Mouse (Mus musculus): ENCODE data around the gene Tmem211. TPM values are rescaled to one million over a fixed set of nuclear protein-coding genes. Genes with fewer than 3 reads are reported as not detected.

Tmem211 gene
- polyA plus RNA-seq, 1 experiment from 2014 or later, result not detected

DNA sequence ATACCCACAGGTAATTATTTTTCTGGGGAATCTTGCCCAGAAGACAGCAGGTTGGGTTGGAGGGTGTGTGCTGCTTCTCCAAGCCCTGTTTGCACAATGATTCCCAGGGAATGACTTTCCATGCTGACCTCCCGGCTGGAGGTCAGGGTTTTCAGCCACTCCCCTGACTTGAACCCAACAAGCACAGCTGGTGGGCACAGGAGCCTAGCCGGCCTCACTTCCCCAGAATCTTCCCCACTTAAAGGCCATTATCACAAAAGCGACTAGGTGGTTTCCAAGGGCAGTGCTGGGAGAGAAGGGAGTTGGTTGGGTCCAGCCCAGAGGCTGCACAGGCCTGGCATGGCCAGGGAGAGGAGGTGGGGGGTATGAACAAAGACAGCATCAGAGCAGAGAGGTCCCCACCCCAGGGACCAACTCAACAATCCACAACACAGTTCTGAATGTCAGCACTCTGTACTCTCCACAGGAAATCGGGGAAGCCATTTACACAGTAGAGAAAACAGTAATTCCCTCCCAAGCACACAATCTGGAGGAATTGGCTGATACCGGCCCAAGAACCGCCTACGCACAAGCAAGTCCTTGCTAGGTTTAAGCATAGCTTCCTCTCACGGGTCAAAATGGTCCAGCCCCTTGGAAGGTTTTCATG lies 27.5 kb upstream of the Tmem211 start:
- no peak overlapping the region for H3K4me2 ChIP-seq (replicated peaks)
- no peaks in the 10 kb centered on the region for H3K9me3 ChIP-seq
- no peak overlapping the region for H3K4me3 ChIP-seq (replicated peaks)
- peak overlapping the region; percentile 40 for H3K27ac ChIP-seq
- peaks cover 13% of the 10 kb centered on the region; the same call in 1 of the 2 replicates for H3K4me1 ChIP-seq (replicated peaks)
- 50% methylated on average over 8 of the region's 8 CpGs for WGBS
- no peaks in the 10 kb centered on the region for H3K27me3 ChIP-seq (replicated peaks)
- H3K9ac ChIP-seq, result no peak overlapping the region
- no peak; the same call in 1 of the 2 replicates for ATAC-seq
- no peaks in the 10 kb centered on the region for H3K36me3 ChIP-seq

GRCm38 (mm10) chr5:113199772-113200134 lies 27.0 kb upstream of the Tmem211 start:
- no peak overlapping the region for H3K27ac ChIP-seq
- WGBS, result 88% methylated on average over 10 of the region's 10 CpGs
- no peak for ATAC-seq

DNA sequence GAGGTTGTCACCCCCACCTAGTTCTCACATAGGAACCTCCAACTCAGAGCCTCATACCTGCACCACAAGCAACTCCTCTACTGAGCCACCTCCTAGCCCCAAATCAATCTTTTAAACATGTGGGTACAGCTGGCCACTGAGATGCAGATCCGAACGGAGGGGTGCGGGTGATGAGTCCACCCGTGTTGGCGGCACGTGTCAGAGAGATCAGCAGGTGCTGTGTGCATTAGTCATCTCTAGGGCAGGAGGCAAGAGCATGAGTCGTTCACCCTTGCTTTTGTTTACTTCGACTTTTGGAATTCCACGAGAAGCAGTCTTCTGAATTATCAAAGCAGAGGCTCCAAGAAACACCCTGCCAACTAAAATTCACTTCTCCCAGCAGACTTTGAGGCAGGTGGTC lies 22.5 kb upstream of the Tmem211 start:
- Histone ChIP-seq H3K4me3 (replicated peaks) (no peak overlapping the region), H3K36me3 (no peaks in the 10 kb centered on the region), H3K9ac (no peak overlapping the region), H3K4me1 (replicated peaks) (peaks cover 28% of the 10 kb centered on the region), H3K9me3 (no peaks in the 10 kb centered on the region), H3K27me3 (replicated peaks) (no peaks in the 10 kb centered on the region), H3K4me2 (replicated peaks) (no peak overlapping the region), H3K27ac (no peak overlapping the region)
- 75% methylated on average over 9 of the region's 9 CpGs for WGBS
- no peak for ATAC-seq

More at GRCm38 (mm10) chr5:113199772-113200134, 27.0 kb upstream of the Tmem211 start:
- Histone ChIP-seq H3K4me1 (replicated peaks) (peaks cover 13% of the 10 kb centered on the region; the same call in 1 of the 2 replicates), H3K4me3 (replicated peaks) (no peak overlapping the region), H3K36me3 (no peaks in the 10 kb centered on the region), H3K9me3 (no peaks in the 10 kb centered on the region), H3K4me2 (replicated peaks) (no peak overlapping the region), H3K9ac (no peak overlapping the region), H3K27me3 (replicated peaks) (no peaks in the 10 kb centered on the region)

GRCm38 (mm10) chr5:113206670-113207352 lies 19.9 kb upstream of the Tmem211 start:
- no peaks in the 10 kb centered on the region for H3K27me3 ChIP-seq (replicated peaks)
- peaks cover 33% of the 10 kb centered on the region for H3K4me1 ChIP-seq (replicated peaks)
- ATAC-seq, result no peak
- no peaks in the 10 kb centered on the region for H3K9me3 ChIP-seq
- 38% methylated on average over 9 of the region's 9 CpGs for WGBS
- no peak overlapping the region for H3K4me2 ChIP-seq (replicated peaks)
- H3K4me3 ChIP-seq (replicated peaks), result no peak overlapping the region
- no peaks in the 10 kb centered on the region for H3K36me3 ChIP-seq
- H3K9ac ChIP-seq, result no peak overlapping the region
- 0 out of 2 replicates have a peak overlapping the region, but pooled peaks have one; percentile 11 for H3K27ac ChIP-seq

- Histone ChIP-seq H3K36me3 (no peaks in the 10 kb centered on the region), H3K9ac (no peak overlapping the region), H3K27ac (peak overlapping the region; percentile 66), H3K4me1 (replicated peaks) (peaks cover 33% of the 10 kb centered on the region), H3K9me3 (no peaks in the 10 kb centered on the region), H3K4me3 (replicated peaks) (no peak overlapping the region), H3K27me3 (replicated peaks) (no peaks in the 10 kb centered on the region), H3K4me2 (replicated peaks) (no peak overlapping the region)
- 54% methylated on average over 4 of the region's 4 CpGs for WGBS
- no peak for ATAC-seq
Measured at GRCm38 (mm10) chr5:113208048-113208447, 18.7 kb upstream of the Tmem211 start.

GRCm38 (mm10) chr5:113208622-113209400 lies 17.9 kb upstream of the Tmem211 start:
- WGBS, result 36% methylated on average over 11 of the region's 11 CpGs
- no peak overlapping the region for H3K4me3 ChIP-seq (replicated peaks)
- peak; percentile 39 for ATAC-seq
- no peaks in the 10 kb centered on the region for H3K36me3 ChIP-seq
- H3K4me2 ChIP-seq (replicated peaks), result peak overlapping the region; percentile 30; the same call in 1 of the 2 replicates
- H3K4me1 ChIP-seq (replicated peaks), result peaks cover 33% of the 10 kb centered on the region
- no peaks in the 10 kb centered on the region for H3K27me3 ChIP-seq (replicated peaks)
- no peaks in the 10 kb centered on the region for H3K9me3 ChIP-seq
- peak overlapping the region; percentile 66 for H3K27ac ChIP-seq
- no peak overlapping the region for H3K9ac ChIP-seq

DNA sequence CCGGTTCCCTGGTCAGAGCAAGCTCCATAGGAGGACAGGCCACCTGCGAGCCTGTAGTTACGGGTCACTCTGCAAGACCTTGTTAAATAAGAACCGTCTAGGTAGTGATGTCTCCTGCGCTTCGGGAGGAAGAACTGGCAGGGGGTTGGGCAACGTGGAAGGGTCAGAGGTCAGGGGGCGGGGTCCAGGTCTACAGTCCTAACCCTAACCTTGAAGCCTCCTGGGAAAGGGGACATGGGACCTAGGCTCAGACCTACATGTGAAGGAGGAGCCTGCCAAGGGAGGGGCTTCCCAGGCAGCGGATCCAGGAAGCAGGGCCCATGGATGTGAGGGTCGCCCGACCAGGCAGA lies 17.3 kb upstream of the Tmem211 start:
- Histone ChIP-seq H3K9me3 (no peaks in the 10 kb centered on the region), H3K27me3 (replicated peaks) (no peaks in the 10 kb centered on the region), H3K4me3 (replicated peaks) (no peak overlapping the region), H3K36me3 (no peaks in the 10 kb centered on the region), H3K27ac (peak overlapping the region; percentile 66), H3K9ac (no peak overlapping the region), H3K4me2 (replicated peaks) (peak overlapping the region; percentile 30; the same call in 1 of the 2 replicates), H3K4me1 (replicated peaks) (peaks cover 33% of the 10 kb centered on the region)
- WGBS, result 40% methylated on average over 11 of the region's 11 CpGs
- peak; percentile 7; the same call in 1 of the 2 replicates for ATAC-seq

GRCm38 (mm10) chr5:113209898-113210297 lies 16.8 kb upstream of the Tmem211 start:
- no peak overlapping the region for H3K9ac ChIP-seq
- no peak overlapping the region for H3K4me2 ChIP-seq (replicated peaks)
- no peaks in the 10 kb centered on the region for H3K36me3 ChIP-seq
- no peaks in the 10 kb centered on the region for H3K27me3 ChIP-seq (replicated peaks)
- no peak overlapping the region for H3K4me3 ChIP-seq (replicated peaks)
- H3K9me3 ChIP-seq, result no peaks in the 10 kb centered on the region
- WGBS, result 80% methylated on average over 13 of the region's 13 CpGs
- peaks cover 33% of the 10 kb centered on the region for H3K4me1 ChIP-seq (replicated peaks)
- H3K27ac ChIP-seq, result peak overlapping the region; percentile 66
- no peak for ATAC-seq

DNA sequence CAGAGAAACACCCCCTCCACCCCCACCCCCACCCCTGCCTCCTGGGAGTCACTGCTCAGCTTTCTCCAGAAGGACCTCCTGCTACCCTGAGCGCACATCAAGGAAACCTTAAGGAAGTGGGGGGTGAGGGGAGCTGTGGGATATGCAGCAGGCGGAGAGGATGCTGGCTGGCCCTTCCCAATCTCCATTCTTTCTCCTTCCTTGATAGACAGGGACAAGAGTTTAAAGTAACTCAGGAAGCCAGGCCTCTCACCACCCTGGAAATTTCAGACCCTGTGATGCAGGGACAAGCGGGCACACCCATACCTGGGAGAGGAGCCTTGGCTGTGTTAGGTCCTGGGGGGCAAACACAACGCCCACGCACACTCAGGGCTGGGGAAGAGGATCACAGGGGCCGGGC lies 16.4 kb upstream of the Tmem211 start:
- ATAC-seq, result no peak
- H3K4me1 ChIP-seq (replicated peaks), result peaks cover 33% of the 10 kb centered on the region
- no peak overlapping the region for H3K9ac ChIP-seq
- H3K36me3 ChIP-seq, result no peaks in the 10 kb centered on the region
- no peaks in the 10 kb centered on the region for H3K9me3 ChIP-seq
- H3K4me3 ChIP-seq (replicated peaks), result no peak overlapping the region
- no peaks in the 10 kb centered on the region for H3K27me3 ChIP-seq (replicated peaks)
- WGBS, result 81% methylated on average over 6 of the region's 6 CpGs
- peak overlapping the region; percentile 66 for H3K27ac ChIP-seq
- H3K4me2 ChIP-seq (replicated peaks), result no peak overlapping the region

DNA sequence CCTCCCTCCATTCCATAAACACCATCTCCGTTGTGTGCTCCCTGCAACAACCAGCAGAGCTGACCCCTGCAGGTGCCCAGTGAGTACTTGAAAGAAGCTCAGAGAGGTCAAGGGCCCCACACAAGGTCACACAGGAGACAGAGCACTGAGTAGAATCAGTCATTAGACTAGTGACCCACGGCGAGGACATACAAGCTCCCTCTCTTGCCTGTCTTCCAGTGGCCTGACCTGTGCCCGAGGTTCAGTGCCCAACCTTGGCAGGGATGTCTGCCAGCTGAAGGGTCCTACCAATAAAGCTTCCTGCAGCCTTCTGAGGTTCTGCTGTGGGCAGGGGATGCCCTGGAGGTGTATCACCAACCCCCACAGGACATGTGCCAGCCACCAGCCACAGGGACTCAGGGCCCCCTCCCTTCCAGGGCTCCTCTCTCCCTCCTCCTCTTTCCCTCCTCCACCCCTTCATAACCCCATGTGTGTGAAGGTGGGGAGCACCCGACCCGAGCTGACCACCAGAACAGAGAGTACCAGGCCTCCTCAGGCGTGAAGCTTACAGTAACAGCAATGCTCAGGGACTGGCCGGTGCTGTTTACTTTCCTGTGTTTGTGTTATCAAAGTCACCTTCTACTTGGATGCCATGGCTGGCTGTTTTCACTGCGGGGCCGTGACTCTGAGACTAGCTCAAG lies 14.4 kb upstream of the Tmem211 start:
- Histone ChIP-seq H3K9me3 (no peaks in the 10 kb centered on the region), H3K27ac (no peak overlapping the region), H3K36me3 (no peaks in the 10 kb centered on the region), H3K4me1 (replicated peaks) (peaks cover 39% of the 10 kb centered on the region), H3K9ac (no peak overlapping the region), H3K27me3 (replicated peaks) (no peaks in the 10 kb centered on the region), H3K4me3 (replicated peaks) (no peak overlapping the region), H3K4me2 (replicated peaks) (no peak overlapping the region)
- ATAC-seq, result no peak
- 63% methylated on average over 10 of the region's 10 CpGs for WGBS

DNA sequence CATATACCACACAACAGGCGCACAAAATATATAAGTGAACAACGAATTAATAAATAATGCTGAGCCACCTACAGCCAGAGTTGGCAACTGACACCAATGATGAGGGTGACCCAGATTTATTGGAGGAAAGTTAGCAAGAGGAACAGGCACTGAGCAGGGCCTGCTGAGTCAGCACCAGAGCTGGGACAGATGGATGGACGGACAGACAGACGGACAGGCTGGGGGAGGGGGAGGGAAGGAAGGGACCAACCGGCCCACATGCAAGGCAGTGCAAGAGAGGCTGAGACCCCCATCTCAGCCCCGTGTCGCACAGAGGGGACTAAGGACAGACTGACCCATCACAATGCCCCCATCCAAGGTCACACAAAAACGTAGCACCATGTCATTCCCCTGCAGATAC lies 12.7 kb upstream of the Tmem211 start:
- Histone ChIP-seq H3K36me3 (no peaks in the 10 kb centered on the region), H3K9ac (no peak overlapping the region), H3K9me3 (no peaks in the 10 kb centered on the region), H3K27ac (no peak overlapping the region; the same call in 1 of the 2 replicates), H3K4me3 (replicated peaks) (no peak overlapping the region), H3K27me3 (replicated peaks) (no peaks in the 10 kb centered on the region), H3K4me1 (replicated peaks) (peaks cover 40% of the 10 kb centered on the region), H3K4me2 (replicated peaks) (no peak overlapping the region)
- ATAC-seq, result no peak
- WGBS, result 84% methylated on average over 8 of the region's 8 CpGs

- Histone ChIP-seq H3K36me3 (no peaks in the 10 kb centered on the region), H3K4me3 (replicated peaks) (no peak overlapping the region), H3K9ac (no peak overlapping the region), H3K4me2 (replicated peaks) (no peak overlapping the region), H3K9me3 (no peaks in the 10 kb centered on the region), H3K4me1 (replicated peaks) (peaks cover 40% of the 10 kb centered on the region), H3K27me3 (replicated peaks) (no peaks in the 10 kb centered on the region), H3K27ac (no peak overlapping the region; the same call in 1 of the 2 replicates)
- 51% methylated on average over 11 of the region's 11 CpGs for WGBS
- ATAC-seq, result no peak
Measured at GRCm38 (mm10) chr5:113214455-113214854, 12.3 kb upstream of the Tmem211 start.

All from intestine, embryonic 15.5 days (tissue).